Mouse (Mus musculus) hindbrain, embryonic 14.5 days (tissue): Measurements from ENCODE around the gene Wrap73. TPM values are rescaled to one million over a fixed set of nuclear protein-coding genes. Genes with fewer than 3 reads are reported as not detected.

Source experiments
- ATAC-seq: fragments of 200-750 bp; cut with Nextera tagmentation; 2 replicates; pipeline ENCODE4 v1.8.0; 2017; ENCODE audit warnings: moderate number of reproducible peaks, mild to moderate bottlenecking, moderate TSS enrichment, moderate library complexity; ENCODE audit not compliant: low FRiP score
- DNase-seq: peaks from one replicate; pipeline ENCODE4 v3.0.0-alpha.2; 2015; ENCODE audit warnings: low spot score
- H3K27ac ChIP-seq: fragments of 300-500 bp; sonication (generic); 2 replicates; pipeline ENCODE4 v1.5.1; 2014; ENCODE audit warnings: mild to moderate bottlenecking, moderate library complexity
- H3K27me3 ChIP-seq: fragments of 300-500 bp; sonication (generic); 2 replicates; pipeline ENCODE4 v1.6.1; 2014; ENCODE audit warnings: mild to moderate bottlenecking, low read length, mixed read lengths; ENCODE audit not compliant: control insufficient read depth, insufficient read depth
- H3K36me3 ChIP-seq: fragments of 300-500 bp; sonication (generic); replicated peaks from 2 replicates; pipeline ENCODE4 v1.6.1; 2014; ENCODE audit not compliant: control insufficient read depth, insufficient read depth
- H3K4me1 ChIP-seq: fragments of 300-500 bp; sonication (generic); replicated peaks from 2 replicates; pipeline ENCODE4 v1.6.1; 2014; ENCODE audit warnings: antibody characterized with exemption, low read length, mixed read lengths; ENCODE audit not compliant: control insufficient read depth, insufficient read depth
- H3K4me2 ChIP-seq: fragments of 300-500 bp; sonication (generic); replicated peaks from 2 replicates; pipeline ENCODE4 v1.6.1; 2014; ENCODE audit warnings: mild to moderate bottlenecking, moderate library complexity
- H3K4me3 ChIP-seq: fragments of 300-500 bp; sonication (generic); replicated peaks from 2 replicates; pipeline ENCODE4 v1.5.1; 2014; ENCODE audit warnings: mild to moderate bottlenecking, low read length
- H3K9ac ChIP-seq: fragments of 300-500 bp; sonication (generic); 2 replicates; pipeline ENCODE4 v1.6.1; 2014
- H3K9me3 ChIP-seq: fragments of 300-500 bp; sonication (generic); 2 replicates; pipeline ENCODE4 v1.6.1; 2016; ENCODE audit warnings: low read length; ENCODE audit not compliant: control insufficient read depth
- WGBS: fragments of 180-500 bp; shearing (Covaris S2); extraction: QIAGEN DNeasy Blood & Tissue Kit; methylation state at CpG from one replicate; pipeline ENCODE4 v1.1.7; 2014; 5-methylcytosine and 5-hydroxymethylcytosine counted together
- polyA plus RNA-seq: library from polyadenylated mRNA; unstranded; fragments of >200 nt; fragmentation: Nextera tagmentation; extraction: Ambion mirVana; gene quantifications from 2 replicates; pipeline ENCODE4 v1.2.1, GENCODE M21; 2014

Wrap73 gene
- polyA plus RNA-seq, 1 experiment from 2014 or later = 35.3 TPM

- no peak overlapping the region for H3K27ac ChIP-seq
- H3K9me3 ChIP-seq = no peaks in the 10 kb centered on the region
- peaks cover 76% of the 10 kb centered on the region for H3K36me3 ChIP-seq
- H3K27me3 ChIP-seq = no peaks in the 10 kb centered on the region
- 78% methylated on average over 11 of the region's 11 CpGs for WGBS
- no peak overlapping the region for H3K9ac ChIP-seq
- peaks cover under 1% of the 10 kb centered on the region for H3K4me1 ChIP-seq
- DNase-seq (no peak), ATAC-seq (no peak)
- no peak overlapping the region for H3K4me2 ChIP-seq
- H3K4me3 ChIP-seq = no peak overlapping the region
Measured at GRCm38 (mm10) chr4:154154104-154154503, 11.9 kb downstream of the Wrap73 start.

- Histone ChIP-seq H3K4me3 (no peak overlapping the region), H3K4me2 (no peak overlapping the region), H3K9ac (no peak overlapping the region), H3K9me3 (no peaks in the 10 kb centered on the region), H3K4me1 (peaks cover 8% of the 10 kb centered on the region), H3K27ac (no peak overlapping the region), H3K36me3 (peaks cover 64% of the 10 kb centered on the region), H3K27me3 (no peaks in the 10 kb centered on the region)
- DNase-seq (no peak), ATAC-seq (no peak)
- WGBS = 82% methylated on average over 7 of the region's 7 CpGs
Measured at GRCm38 (mm10) chr4:154156050-154156449, 13.9 kb downstream of the Wrap73 start.

DNA sequence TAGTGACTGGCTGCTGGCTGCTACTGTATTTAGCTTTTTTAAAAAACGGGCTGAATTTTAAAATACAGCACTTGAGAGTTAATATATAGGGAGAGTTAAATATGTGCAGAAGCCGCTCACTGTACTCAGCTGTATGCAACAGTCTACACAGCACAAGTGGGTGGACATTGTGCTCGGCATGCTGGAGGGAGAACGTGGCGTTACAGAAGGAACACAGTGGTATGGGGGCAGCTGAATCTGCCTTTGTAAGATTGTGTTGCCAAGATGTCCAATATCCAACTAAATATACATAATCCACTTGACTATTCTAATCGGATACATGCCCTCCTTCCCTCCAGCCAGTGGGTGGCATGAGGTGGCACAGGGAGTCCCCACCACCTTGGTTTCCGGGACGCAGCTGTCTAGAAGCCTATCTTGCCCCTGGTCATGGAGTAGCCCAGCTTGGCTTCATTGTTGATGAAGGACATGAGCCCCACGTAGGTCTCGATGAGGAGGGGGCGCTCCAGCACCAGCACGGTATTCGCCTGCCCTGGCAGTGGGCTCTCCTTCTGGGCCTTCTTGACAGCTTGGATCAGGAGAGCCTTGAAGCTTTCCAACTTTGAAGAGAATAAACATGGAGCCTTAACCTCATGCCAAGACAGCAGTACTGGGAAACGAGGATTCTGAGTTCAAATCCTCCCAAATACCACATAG lies 15.9 kb downstream of the Wrap73 start:
- no peak overlapping the region for H3K4me3 ChIP-seq
- H3K4me1 ChIP-seq = peaks cover 14% of the 10 kb centered on the region
- H3K36me3 ChIP-seq = peaks cover 46% of the 10 kb centered on the region
- 95% methylated on average over 14 of the region's 14 CpGs for WGBS
- ATAC-seq (no peak), DNase-seq (no peak)
- H3K4me2 ChIP-seq = no peak overlapping the region
- no peaks in the 10 kb centered on the region for H3K9me3 ChIP-seq
- H3K27me3 ChIP-seq = no peaks in the 10 kb centered on the region
- H3K27ac ChIP-seq = no peak overlapping the region
- H3K9ac ChIP-seq = no peak overlapping the region

DNA sequence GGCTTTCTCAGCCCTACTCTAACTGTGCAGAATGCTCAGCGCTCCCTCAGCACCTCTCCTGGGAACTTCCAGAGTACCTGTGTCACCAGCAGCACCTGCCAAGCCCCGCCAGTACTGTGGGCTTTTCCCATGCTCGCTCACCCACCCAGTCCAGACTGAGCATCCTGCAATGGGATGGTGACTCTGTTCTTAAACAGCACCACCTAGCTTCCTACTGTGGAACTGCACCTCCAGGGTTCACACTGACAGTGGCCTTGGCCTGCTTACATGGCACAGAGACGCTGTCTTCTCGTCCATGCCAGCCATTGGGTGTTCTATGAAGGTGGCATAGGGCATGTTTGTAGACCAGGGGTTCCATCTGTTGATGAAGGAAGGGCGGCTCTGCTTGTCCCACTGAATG lies 16.8 kb downstream of the Wrap73 start:
- H3K36me3 ChIP-seq = peaks cover 40% of the 10 kb centered on the region
- peak overlapping the region; percentile 66 for H3K4me2 ChIP-seq
- H3K4me3 ChIP-seq = peak overlapping the region; percentile 94; the same call in 1 of the 2 replicates
- no peak overlapping the region for H3K27ac ChIP-seq
- WGBS = 22% methylated on average over 6 of the region's 6 CpGs
- H3K9ac ChIP-seq = no peak overlapping the region
- H3K9me3 ChIP-seq = no peaks in the 10 kb centered on the region
- H3K27me3 ChIP-seq = no peaks in the 10 kb centered on the region
- ATAC-seq (peak; percentile 9; the same call in 1 of the 2 replicates), DNase-seq (peak; percentile 88)
- peaks cover 14% of the 10 kb centered on the region for H3K4me1 ChIP-seq

GRCm38 (mm10) chr4:154159961-154160537 lies 17.9 kb downstream of the Wrap73 start:
- Histone ChIP-seq H3K9ac (peak overlapping the region; percentile 82), H3K36me3 (peaks cover 30% of the 10 kb centered on the region), H3K9me3 (no peaks in the 10 kb centered on the region), H3K4me2 (peak overlapping the region; percentile 66), H3K27me3 (no peaks in the 10 kb centered on the region), H3K4me1 (peaks cover 14% of the 10 kb centered on the region), H3K4me3 (peak overlapping the region; percentile 94), H3K27ac (peak overlapping the region; percentile 62)
- no peak for DNase-seq
- WGBS = 2% methylated on average over 40 of the region's 47 CpGs
- peak; percentile 59 for ATAC-seq

- ATAC-seq (peak; percentile 97), DNase-seq (peak; percentile 94)
- Histone ChIP-seq H3K4me3 (peak within 1 kb of the TSS; percentile 94), H3K4me1 (peaks cover 14% of the 10 kb centered on the region), H3K9ac (peak within 1 kb of the TSS; percentile 82), H3K27me3 (no peaks in the 10 kb centered on the region), H3K36me3 (peaks cover 30% of the 10 kb centered on the region), H3K9me3 (no peaks in the 10 kb centered on the region), H3K4me2 (peak within 1 kb of the TSS; percentile 75), H3K27ac (peak within 1 kb of the TSS; percentile 62)
- 1% methylated on average over 53 of the region's 75 CpGs for WGBS
Measured at GRCm38 (mm10) chr4:154160538-154161390, 18.6 kb downstream of the Wrap73 start, which contains the start of gene Tprgl. TSS of gene Tprgl (minus strand) at chr4:154160666.

- H3K27ac ChIP-seq = no peak overlapping the region
- H3K4me3 ChIP-seq = no peak overlapping the region
- DNase-seq (peak; percentile 92), ATAC-seq (no peak)
- peaks cover 14% of the 10 kb centered on the region for H3K4me1 ChIP-seq
- H3K4me2 ChIP-seq = no peak overlapping the region
- H3K27me3 ChIP-seq = no peaks in the 10 kb centered on the region; the same call in 1 of the 2 replicates
- H3K36me3 ChIP-seq = peaks cover 5% of the 10 kb centered on the region
- H3K9me3 ChIP-seq = no peaks in the 10 kb centered on the region
- WGBS = 14% methylated on average over 7 of the region's 7 CpGs
- H3K9ac ChIP-seq = no peak overlapping the region
Measured at GRCm38 (mm10) chr4:154163296-154163695, 21.1 kb downstream of the Wrap73 start.

GRCm38 (mm10) chr4:154167053-154167452 lies 24.9 kb downstream of the Wrap73 start:
- Histone ChIP-seq H3K9me3 (no peaks in the 10 kb centered on the region), H3K4me3 (no peak overlapping the region), H3K9ac (no peak overlapping the region), H3K27me3 (peaks cover 37% of the 10 kb centered on the region), H3K4me2 (no peak overlapping the region), H3K4me1 (peaks cover 13% of the 10 kb centered on the region), H3K27ac (no peak overlapping the region), H3K36me3 (no peaks in the 10 kb centered on the region)
- ATAC-seq (no peak), DNase-seq (no peak)
- WGBS = 24% methylated on average over 5 of the region's 5 CpGs

DNA sequence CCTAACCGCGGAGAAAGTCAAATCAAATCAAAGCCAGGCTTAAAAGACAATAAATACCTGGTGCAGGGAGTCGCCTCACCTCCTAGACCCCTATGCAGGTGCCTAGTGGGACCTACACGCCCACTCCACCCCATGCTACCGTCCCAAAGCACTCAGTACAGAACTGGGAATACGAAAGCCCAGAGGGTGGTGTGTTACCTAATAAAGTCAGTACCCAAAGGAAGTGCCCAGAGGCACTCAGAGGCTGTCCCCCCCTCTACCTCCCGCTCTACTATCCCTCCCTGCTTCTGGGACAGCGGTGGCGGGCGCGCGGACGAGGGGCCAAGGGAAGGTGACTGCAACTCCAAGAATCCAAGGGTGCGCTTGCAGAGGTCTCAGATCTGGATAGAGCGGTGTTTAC lies 27.8 kb downstream of the Wrap73 start:
- peak overlapping the region; percentile 96 for H3K4me2 ChIP-seq
- peaks cover 19% of the 10 kb centered on the region for H3K4me1 ChIP-seq
- under 1% methylated on average over 15 of the region's 15 CpGs for WGBS
- H3K36me3 ChIP-seq = no peaks in the 10 kb centered on the region
- no peaks in the 10 kb centered on the region for H3K9me3 ChIP-seq
- peaks cover 48% of the 10 kb centered on the region for H3K27me3 ChIP-seq
- no peak overlapping the region for H3K9ac ChIP-seq
- H3K4me3 ChIP-seq = peak overlapping the region; percentile 41
- ATAC-seq = peak; percentile 29; the same call in 1 of the 2 replicates
- no peak for DNase-seq
- H3K27ac ChIP-seq = no peak overlapping the region
